In the genomic region with DNA sequence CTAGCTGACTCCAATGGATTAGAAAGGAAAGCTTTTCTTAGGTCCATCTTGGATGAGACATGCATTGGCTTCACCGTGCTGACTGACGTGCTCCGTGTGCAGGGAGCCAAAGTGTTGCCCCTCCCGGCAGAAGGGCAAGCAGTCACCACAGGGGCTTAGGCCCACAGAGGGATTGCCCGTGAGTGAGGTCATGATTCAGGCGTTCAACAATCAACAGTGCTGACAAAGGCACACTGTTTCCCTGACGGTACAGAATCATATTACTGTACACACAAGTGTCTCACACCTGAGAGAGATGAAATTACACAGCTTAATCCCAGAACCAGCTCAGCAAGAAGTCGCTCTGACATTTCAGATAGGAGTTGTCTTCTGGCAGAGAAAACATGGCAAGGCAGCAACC, we compare ENCODE assay signal across 23 mouse cellular contexts. TPM values are rescaled to one million over a fixed set of nuclear protein-coding genes. Genes with fewer than 3 reads are reported as not detected.
DNase-seq lines count a peak whose midpoint lies in the region; ATAC-seq and TF ChIP-seq lines count a peak whose summit lies in the region.
"Had no signal": no experiment of that assay in that cellular context is flagged by ENCODE, and none has a peak within 500 bp of the region (broad histone marks: within the 10 kb centered on the region; RNA-seq: fewer than 3 reads in every experiment).

No protein-coding gene starts in this region.

- no peaks in the 10 kb centered on the region for H3K9me3 ChIP-seq in kidney, embryonic 15.5 days (replicated peaks)
- no peaks in the 10 kb centered on the region for H3K9me3 ChIP-seq in kidney, embryonic 14.5 days (ENCODE audit: control insufficient read depth, low read length)
- H3K9me3 ChIP-seq in embryonic facial prominence, embryonic 13.5 days: no peaks in the 10 kb centered on the region
- H3K9me3 ChIP-seq in stomach, embryonic 15.5 days: no peaks in the 10 kb centered on the region
- H3K9me3 ChIP-seq in forebrain, postnatal 0 days (ENCODE audit: low read length): no peaks in the 10 kb centered on the region
- H3K9me3 ChIP-seq: forebrain, embryonic 10.5 days; G1E; megakaryocyte, embryonic 14.5 days had no signal

- peak; percentile 6 for DNase-seq in embryo, embryonic 11 days
- no peak for DNase-seq in forebrain, postnatal 0 days
- no peak for DNase-seq in cerebellum, adult 9-10 months
- DNase-seq: adrenal gland, adult 2 months; B cell, adult 2 months; cerebellum, adult 18-20 months; cerebellum, postnatal 25 days; kidney, postnatal 10 days; midbrain, embryonic 14.5 days; right cerebral cortex, postnatal 14 days; spleen, adult 18-20 months; thymus, adult 18-20 months; thymus, postnatal 4 days had no signal

- H3K36me3 ChIP-seq in kidney, embryonic 15.5 days: no peaks in the 10 kb centered on the region
- H3K36me3 ChIP-seq in kidney, embryonic 14.5 days (ENCODE audit: control insufficient read depth, insufficient read depth, low read length): no peaks in the 10 kb centered on the region
- no peaks in the 10 kb centered on the region for H3K36me3 ChIP-seq in embryonic facial prominence, embryonic 13.5 days
- H3K36me3 ChIP-seq in stomach, embryonic 15.5 days: no peaks in the 10 kb centered on the region
- H3K36me3 ChIP-seq in forebrain, postnatal 0 days (ENCODE audit: insufficient read depth): no peaks in the 10 kb centered on the region
- H3K36me3 ChIP-seq: forebrain, embryonic 10.5 days; G1E had no signal

- TF ChIP-seq CTCF in forebrain, postnatal 0 days (IDR thresholded peaks at IDR 0.05; ENCODE audit: low read depth): no peak

- H3K4me2 ChIP-seq in kidney, embryonic 15.5 days: no peak overlapping the region
- H3K4me2 ChIP-seq in kidney, embryonic 14.5 days (replicated peaks; ENCODE audit: low read depth, low read length): no peak overlapping the region
- no peak overlapping the region for H3K4me2 ChIP-seq in embryonic facial prominence, embryonic 13.5 days
- no peak overlapping the region for H3K4me2 ChIP-seq in stomach, embryonic 15.5 days
- H3K4me2 ChIP-seq in forebrain, postnatal 0 days (ENCODE audit: low read depth): no peak overlapping the region

- no peaks in the 10 kb centered on the region for H3K27me3 ChIP-seq in kidney, embryonic 15.5 days
- H3K27me3 ChIP-seq in kidney, embryonic 14.5 days (ENCODE audit: control insufficient read depth, insufficient read depth, low read length): no peaks in the 10 kb centered on the region
- no peaks in the 10 kb centered on the region for H3K27me3 ChIP-seq in embryonic facial prominence, embryonic 13.5 days
- H3K27me3 ChIP-seq in stomach, embryonic 15.5 days (replicated peaks): no peaks in the 10 kb centered on the region
- no peaks in the 10 kb centered on the region for H3K27me3 ChIP-seq in forebrain, postnatal 0 days (ENCODE audit: insufficient read depth, low read length)
- H3K27me3 ChIP-seq: CH12.LX had no signal

- no peak overlapping the region for H3K9ac ChIP-seq in kidney, embryonic 15.5 days
- no peak overlapping the region for H3K9ac ChIP-seq in kidney, embryonic 14.5 days (ENCODE audit: low read depth, low read length)
- no peak overlapping the region for H3K9ac ChIP-seq in embryonic facial prominence, embryonic 13.5 days
- no peak overlapping the region for H3K9ac ChIP-seq in stomach, embryonic 15.5 days
- no peak overlapping the region for H3K9ac ChIP-seq in forebrain, postnatal 0 days

- WGBS in kidney, embryonic 15.5 days: 48% methylated on average over 8 of the region's 8 CpGs
- WGBS in kidney, embryonic 14.5 days: 43% methylated on average over 8 of the region's 8 CpGs
- 49% methylated on average over 8 of the region's 8 CpGs for WGBS in embryonic facial prominence, embryonic 13.5 days
- 57% methylated on average over 8 of the region's 8 CpGs for WGBS in stomach, embryonic 15.5 days
- WGBS in forebrain, postnatal 0 days: 53% methylated on average over 8 of the region's 8 CpGs

- H3K4me1 ChIP-seq in kidney, embryonic 15.5 days: peaks cover 10% of the 10 kb centered on the region; the same call in 1 of the 2 replicates
- 0 out of 2 replicates have a peak, but pooled peaks cover 3% of the 10 kb centered on the region for H3K4me1 ChIP-seq in kidney, embryonic 14.5 days (ENCODE audit: control insufficient read depth, insufficient read depth, low read length)
- no peaks in the 10 kb centered on the region for H3K4me1 ChIP-seq in embryonic facial prominence, embryonic 13.5 days
- H3K4me1 ChIP-seq in stomach, embryonic 15.5 days: no peaks in the 10 kb centered on the region
- no peaks in the 10 kb centered on the region for H3K4me1 ChIP-seq in forebrain, postnatal 0 days (ENCODE audit: insufficient read depth)
- H3K4me1 ChIP-seq: megakaryocyte, embryonic 14.5 days had no signal

- ATAC-seq in kidney, embryonic 15.5 days (replicated peaks; ENCODE audit: low FRiP score): 0 out of 2 replicates have a peak, but pooled peaks have one; percentile 29
- ATAC-seq in kidney, embryonic 14.5 days (ENCODE audit: low FRiP score, low TSS enrichment): no peak
- ATAC-seq in embryonic facial prominence, embryonic 13.5 days (ENCODE audit: insufficient number of reproducible peaks, insufficient read depth, low FRiP score, low TSS enrichment, low read depth): peak; percentile 59; the same call in 1 of the 2 replicates
- ATAC-seq in stomach, embryonic 15.5 days (ENCODE audit: insufficient read depth, low FRiP score, low read depth): peak; percentile 56; the same call in 1 of the 2 replicates
- ATAC-seq in forebrain, postnatal 0 days: no peak
- ATAC-seq: forebrain, embryonic 16.5 days; intestine, postnatal 0 days had no signal

- H3K27ac ChIP-seq in kidney, embryonic 15.5 days: no peak overlapping the region
- H3K27ac ChIP-seq in kidney, embryonic 14.5 days (ENCODE audit: low read depth, low read length): no peak overlapping the region
- no peak overlapping the region; the same call in 1 of the 2 replicates for H3K27ac ChIP-seq in embryonic facial prominence, embryonic 13.5 days
- H3K27ac ChIP-seq in stomach, embryonic 15.5 days: peak overlapping the region; percentile 16; the same call in 1 of the 2 replicates
- no peak overlapping the region for H3K27ac ChIP-seq in forebrain, postnatal 0 days (ENCODE audit: low read depth, low read length)
- H3K27ac ChIP-seq: forebrain, embryonic 10.5 days had no signal

- no peak overlapping the region for H3K4me3 ChIP-seq in kidney, embryonic 15.5 days (replicated peaks)
- no peak overlapping the region for H3K4me3 ChIP-seq in kidney, embryonic 14.5 days (ENCODE audit: low read length)
- no peak overlapping the region for H3K4me3 ChIP-seq in embryonic facial prominence, embryonic 13.5 days
- no peak overlapping the region for H3K4me3 ChIP-seq in stomach, embryonic 15.5 days (replicated peaks)
- no peak overlapping the region for H3K4me3 ChIP-seq in forebrain, postnatal 0 days (ENCODE audit: low read depth, low read length)
- H3K4me3 ChIP-seq: forebrain, embryonic 10.5 days; megakaryocyte, embryonic 14.5 days had no signal

RNA-seq across cellular contexts. Expression of gene Apip, which starts 38.2 kb away (rescaled TPM):
- polyA plus RNA-seq in kidney, embryonic 15.5 days (2015; fragmentation: Nextera tagmentation; extraction: Ambion mirVana): 62.9 and 66.1 TPM in 2 replicates
- polyA plus RNA-seq in kidney, embryonic 14.5 days (2014; fragmentation: Nextera tagmentation; extraction: Ambion mirVana): 73.7 and 73.9 TPM in 2 replicates
- polyA plus RNA-seq in embryonic facial prominence, embryonic 13.5 days (2015; fragmentation: Nextera tagmentation; extraction: Ambion mirVana): 89.8 and 92.3 TPM in 2 replicates
- 65.0 and 65.4 TPM in 2 replicates for polyA plus RNA-seq in stomach, embryonic 15.5 days (2015; fragmentation: Nextera tagmentation; extraction: Ambion mirVana)
- 17.0 and 28.5 TPM in 2 replicates for total RNA-seq in forebrain, postnatal 0 days (2014; rRNA removed)
- polyA plus RNA-seq in forebrain, postnatal 0 days (2015; fragmentation: Nextera tagmentation; extraction: Ambion mirVana): 34.7 and 35.3 TPM in 2 replicates

RNA-seq across cellular contexts. Expression of gene Pdhx, which starts 38.4 kb away (rescaled TPM):
- polyA plus RNA-seq in kidney, embryonic 15.5 days (2015; fragmentation: Nextera tagmentation; extraction: Ambion mirVana): 43.0 and 45.0 TPM in 2 replicates
- 31.5 and 38.3 TPM in 2 replicates for polyA plus RNA-seq in kidney, embryonic 14.5 days (2014; fragmentation: Nextera tagmentation; extraction: Ambion mirVana)
- polyA plus RNA-seq in embryonic facial prominence, embryonic 13.5 days (2015; fragmentation: Nextera tagmentation; extraction: Ambion mirVana): 37.4 and 38.7 TPM in 2 replicates
- polyA plus RNA-seq in stomach, embryonic 15.5 days (2015; fragmentation: Nextera tagmentation; extraction: Ambion mirVana): 32.2 and 36.1 TPM in 2 replicates
- 48.8 and 49.8 TPM in 2 replicates for total RNA-seq in forebrain, postnatal 0 days (2014; rRNA removed)
- polyA plus RNA-seq in forebrain, postnatal 0 days (2015; fragmentation: Nextera tagmentation; extraction: Ambion mirVana): 57.2 and 65.1 TPM in 2 replicates

Comparison
In these comparisons a context has a peak if more than half of its experiments do, and no peak if none do; other contexts are left out.
1. ATAC-seq: peak in kidney, embryonic 15.5 days (single experiment), embryonic facial prominence, embryonic 13.5 days (single experiment) and stomach, embryonic 15.5 days (single experiment); none in kidney, embryonic 14.5 days (single experiment) and forebrain, postnatal 0 days (single experiment).